Mouse (Mus musculus) midbrain, embryonic 14.5 days (tissue): ENCODE results near the gene Wfikkn1. TPM values are rescaled to one million over a fixed set of nuclear protein-coding genes. Genes with fewer than 3 reads are reported as not detected.

Experiments
- ATAC-seq: fragments of 200-750 bp; cut with Nextera tagmentation; 2 replicates; pipeline ENCODE4 v1.8.0; 2017; ENCODE audit warnings: moderate number of reproducible peaks, moderate library complexity; ENCODE audit not compliant: low FRiP score, low TSS enrichment
- DNase-seq: peaks from one replicate; pipeline ENCODE4 v3.0.0-alpha.2; 2015
- H3K27ac ChIP-seq: fragments of 300-500 bp; sonication (generic); replicated peaks from 2 replicates; pipeline ENCODE4 v1.5.1; 2014; ENCODE audit warnings: mild to moderate bottlenecking, low read depth, low read length, moderate library complexity
- H3K27me3 ChIP-seq: fragments of 300-500 bp; sonication (generic); 2 replicates; pipeline ENCODE4 v1.6.1; 2014; ENCODE audit warnings: low read length, control low read depth, mixed read lengths; ENCODE audit not compliant: control insufficient read depth, insufficient read depth
- H3K36me3 ChIP-seq: fragments of 300-500 bp; sonication (generic); 2 replicates; pipeline ENCODE4 v1.6.1; 2014; ENCODE audit warnings: low read length, control low read depth; ENCODE audit not compliant: control insufficient read depth, insufficient read depth
- H3K4me1 ChIP-seq: fragments of 300-500 bp; sonication (generic); 2 replicates; pipeline ENCODE4 v1.6.1; 2014; ENCODE audit warnings: mild to moderate bottlenecking, antibody characterized with exemption, low read length, control low read depth; ENCODE audit not compliant: control insufficient read depth, insufficient read depth
- H3K4me2 ChIP-seq: fragments of 300-500 bp; sonication (generic); 2 replicates; pipeline ENCODE4 v1.6.1; 2014; ENCODE audit warnings: mild to moderate bottlenecking, low read length, moderate library complexity
- H3K4me3 ChIP-seq: fragments of 300-500 bp; sonication (generic); replicated peaks from 2 replicates; pipeline ENCODE4 v1.5.1; 2014; ENCODE audit warnings: low read depth, low read length
- H3K9ac ChIP-seq: fragments of 300-500 bp; sonication (generic); replicated peaks from 2 replicates; pipeline ENCODE4 v1.6.1; 2014; ENCODE audit warnings: mild to moderate bottlenecking, low read length, moderate library complexity
- H3K9me3 ChIP-seq: fragments of 300-500 bp; sonication (generic); 2 replicates; pipeline ENCODE4 v1.6.1; 2016; ENCODE audit warnings: low read length, control low read depth, mixed read lengths; ENCODE audit not compliant: control insufficient read depth
- WGBS: fragments of 180-500 bp; shearing (Covaris S2); extraction: QIAGEN DNeasy Blood & Tissue Kit; methylation state at CpG from one replicate; pipeline ENCODE4 v1.1.7; 2014; 5-methylcytosine and 5-hydroxymethylcytosine counted together
- polyA plus RNA-seq: library from polyadenylated mRNA; unstranded; fragments of >200 nt; fragmentation: Nextera tagmentation; extraction: Ambion mirVana; gene quantifications from 2 replicates; pipeline ENCODE4 v1.2.1, GENCODE M21; 2014

Wfikkn1 gene
- polyA plus RNA-seq, 1 experiment from 2014 or later, result 0.70 TPM

DNA sequence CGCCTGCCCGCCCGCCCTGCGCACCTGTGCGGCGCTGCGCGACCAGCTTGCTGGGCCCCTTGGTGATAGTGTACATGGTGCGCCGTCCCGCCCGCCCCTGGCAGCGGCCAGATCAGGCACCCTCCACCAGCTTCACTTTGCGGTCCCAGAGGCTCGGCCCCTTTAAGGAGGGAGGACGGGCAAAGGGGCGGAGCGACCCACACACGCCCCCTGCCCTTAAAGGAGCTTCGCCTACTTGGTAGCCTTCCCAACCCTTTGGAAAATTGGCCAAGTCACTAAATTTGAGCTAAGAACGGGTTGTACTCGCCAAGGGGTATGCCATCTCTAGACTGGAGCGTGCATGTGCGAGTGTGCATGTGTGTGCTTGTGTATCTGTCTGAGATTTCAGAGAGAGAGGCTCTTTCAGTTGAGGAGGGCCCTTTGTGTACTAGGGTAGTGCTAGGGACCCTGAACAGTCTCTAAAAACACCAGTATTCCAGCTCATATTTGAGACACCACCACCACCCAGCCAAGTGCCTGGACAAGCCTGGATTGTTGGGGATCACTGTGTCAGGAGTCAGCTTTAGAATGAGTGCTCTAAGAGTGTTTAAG lies 12.0 kb downstream of the Wfikkn1 start, which contains the start of gene Mcrip2:
Gene Mcrip2 (minus strand): TSS at position 164 of the 591 bp plus-strand sequence.
- Histone ChIP-seq H3K9me3 (no peaks in the 10 kb centered on the region), H3K27me3 (no peaks in the 10 kb centered on the region), H3K4me1 (peaks cover 5% of the 10 kb centered on the region; the same call in 1 of the 2 replicates), H3K27ac (peak within 1 kb of the TSS; percentile 52), H3K9ac (peak within 1 kb of the TSS; percentile 70), H3K4me3 (peak within 1 kb of the TSS; percentile 79), H3K36me3 (no peaks in the 10 kb centered on the region), H3K4me2 (peak within 1 kb of the TSS; percentile 98)
- WGBS, result 0% methylated on average over 24 of the region's 24 CpGs
- DNase-seq (peak; percentile 90), ATAC-seq (peak; percentile 85)

DNA sequence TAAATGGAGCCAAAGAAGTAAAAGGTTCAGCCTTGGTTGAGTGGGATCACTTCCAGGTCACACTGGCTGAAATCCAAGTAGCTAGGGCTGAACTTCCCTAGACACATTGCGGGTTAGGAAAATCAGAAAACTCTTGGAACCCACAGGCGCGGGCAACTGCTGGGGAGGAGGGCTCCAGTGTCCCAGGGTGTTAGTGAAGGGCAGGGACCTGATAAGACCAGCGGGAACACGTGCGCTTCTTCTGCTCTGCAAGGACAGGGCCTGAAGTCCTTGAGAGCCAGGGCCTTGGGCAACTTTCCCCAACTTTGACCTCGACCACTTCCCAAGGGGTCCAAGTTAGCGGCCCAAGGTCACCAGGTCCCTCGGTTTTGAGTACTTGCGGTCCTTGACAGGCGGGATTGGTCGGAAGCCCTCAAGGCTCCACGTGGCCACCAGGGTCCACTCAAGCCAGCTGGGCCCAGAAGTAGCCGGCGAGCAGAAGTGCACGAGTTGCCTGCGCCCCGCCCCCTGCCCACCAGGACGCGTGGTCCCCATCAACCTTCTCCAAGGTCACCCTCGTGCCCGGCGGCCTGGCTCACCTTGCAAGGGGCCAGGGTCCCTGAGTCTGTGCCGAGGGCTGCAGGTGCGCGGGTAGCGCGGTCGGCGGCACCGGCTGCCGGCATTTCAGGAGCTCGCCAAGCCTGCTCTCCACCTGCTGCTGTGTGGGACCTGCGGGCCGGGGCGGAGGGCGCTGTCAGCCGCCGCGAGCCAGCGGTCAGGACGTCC lies 12.6 kb downstream of the Wfikkn1 start:
- DNase-seq (peak; percentile 26), ATAC-seq (peak; percentile 58)
- Histone ChIP-seq H3K36me3 (no peaks in the 10 kb centered on the region), H3K27me3 (no peaks in the 10 kb centered on the region), H3K4me3 (peak overlapping the region; percentile 79), H3K27ac (peak overlapping the region; percentile 52), H3K9me3 (no peaks in the 10 kb centered on the region), H3K9ac (peak overlapping the region; percentile 70), H3K4me1 (peaks cover 5% of the 10 kb centered on the region; the same call in 1 of the 2 replicates), H3K4me2 (peak overlapping the region; percentile 98)
- WGBS, result 1% methylated on average over 42 of the region's 42 CpGs

DNA sequence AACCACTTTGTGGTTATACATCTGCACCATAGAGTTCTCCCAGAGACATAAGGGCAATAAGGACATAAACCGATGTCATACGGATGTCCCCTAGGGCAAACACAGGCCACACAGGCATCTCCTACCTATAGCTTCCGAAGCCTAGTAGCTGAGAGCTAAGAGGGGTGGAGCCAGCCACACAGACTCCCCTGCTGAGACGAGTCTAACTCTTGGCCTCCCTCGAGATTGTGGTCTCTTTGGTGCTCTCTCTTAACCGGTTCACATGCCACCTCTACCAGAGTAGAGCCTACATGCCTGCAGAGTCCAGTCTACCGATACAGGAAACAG lies 13.2 kb downstream of the Wfikkn1 start:
- Histone ChIP-seq H3K36me3 (no peaks in the 10 kb centered on the region), H3K4me3 (peak overlapping the region; percentile 79), H3K4me2 (peak overlapping the region; percentile 98), H3K27ac (no peak overlapping the region), H3K9me3 (no peaks in the 10 kb centered on the region), H3K4me1 (peaks cover 5% of the 10 kb centered on the region; the same call in 1 of the 2 replicates), H3K9ac (no peak overlapping the region), H3K27me3 (no peaks in the 10 kb centered on the region)
- no peak for DNase-seq
- WGBS, result 17% methylated on average over 7 of the region's 7 CpGs
- no peak for ATAC-seq

DNA sequence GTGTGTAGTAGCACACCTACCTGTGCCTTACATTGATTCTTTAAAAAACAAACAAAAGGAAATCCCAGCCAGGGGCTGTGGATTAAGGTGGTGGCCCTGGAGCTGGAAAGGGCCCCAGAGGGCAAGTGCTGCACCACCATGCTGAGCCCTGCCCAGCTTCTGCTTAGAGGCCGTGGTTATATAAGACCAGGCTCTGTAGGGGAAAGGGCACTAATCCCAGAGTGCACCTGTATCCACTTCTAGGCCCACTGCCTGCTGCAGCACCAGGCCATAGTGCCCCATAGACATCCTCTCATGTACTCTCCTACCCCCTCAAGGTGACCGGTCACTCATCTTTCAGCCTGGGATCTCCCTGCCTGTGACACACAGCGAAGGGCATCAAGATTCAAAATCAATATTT lies 14.5 kb downstream of the Wfikkn1 start:
- Histone ChIP-seq H3K36me3 (no peaks in the 10 kb centered on the region), H3K4me1 (peaks cover 10% of the 10 kb centered on the region), H3K9me3 (no peaks in the 10 kb centered on the region), H3K27ac (no peak overlapping the region), H3K4me3 (no peak overlapping the region), H3K27me3 (no peaks in the 10 kb centered on the region), H3K4me2 (no peak overlapping the region), H3K9ac (no peak overlapping the region)
- WGBS, result 92% methylated on average over 3 of the region's 3 CpGs
- ATAC-seq, result no peak
- DNase-seq, result no peak

DNA sequence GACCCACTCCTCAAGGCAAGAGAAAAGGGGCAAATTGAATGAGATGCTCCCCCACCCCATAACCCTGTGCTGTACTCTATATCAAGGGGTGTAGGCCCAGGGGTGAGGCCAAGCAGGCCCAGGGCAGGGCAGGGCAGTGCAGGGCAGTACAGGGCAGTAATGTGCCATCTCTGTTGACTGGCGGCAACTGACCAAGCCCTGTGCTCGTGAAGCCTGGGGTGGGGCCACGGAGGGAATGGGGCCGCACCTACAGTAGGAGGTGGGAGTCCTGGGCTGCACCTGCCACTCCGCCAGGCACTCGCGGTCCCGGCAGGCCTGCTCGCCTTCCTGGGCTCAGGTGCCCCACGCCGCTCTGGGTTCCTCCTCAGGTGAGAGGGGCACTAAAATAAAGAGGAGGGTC lies 15.4 kb downstream of the Wfikkn1 start:
- H3K36me3 ChIP-seq, result no peaks in the 10 kb centered on the region

DNA sequence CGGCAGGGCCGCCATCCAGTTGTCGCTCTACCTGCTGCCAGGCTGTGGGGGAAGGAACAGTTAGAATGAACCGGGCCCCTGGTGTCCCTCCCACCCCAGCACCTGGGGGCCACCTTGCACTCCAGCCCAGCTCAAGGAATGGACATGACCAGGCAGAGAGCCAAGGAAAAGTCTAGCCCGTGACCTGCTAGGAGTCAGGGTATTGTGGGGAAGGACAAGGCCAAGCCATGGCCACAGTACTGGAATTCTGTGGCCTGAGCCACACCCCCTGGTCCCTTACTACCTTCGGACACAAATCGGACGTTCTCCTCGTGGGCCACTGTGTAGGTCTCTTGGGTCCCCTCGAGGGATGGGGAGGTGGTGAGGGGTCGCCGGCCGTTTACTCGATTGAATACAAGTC lies 16.3 kb downstream of the Wfikkn1 start:
- H3K36me3 ChIP-seq, result no peaks in the 10 kb centered on the region
- no peak overlapping the region for H3K4me2 ChIP-seq
- no peak overlapping the region for H3K9ac ChIP-seq
- 92% methylated on average over 14 of the region's 14 CpGs for WGBS
- no peaks in the 10 kb centered on the region for H3K27me3 ChIP-seq
- no peak for DNase-seq
- no peak for ATAC-seq
- no peak overlapping the region for H3K27ac ChIP-seq
- H3K9me3 ChIP-seq, result no peaks in the 10 kb centered on the region
- no peak overlapping the region for H3K4me3 ChIP-seq
- H3K4me1 ChIP-seq, result peaks cover 18% of the 10 kb centered on the region

More for the DNA sequence above, 15.4 kb downstream of the Wfikkn1 start:
- Histone ChIP-seq H3K4me3 (no peak overlapping the region), H3K4me2 (no peak overlapping the region), H3K27me3 (no peaks in the 10 kb centered on the region), H3K4me1 (peaks cover 18% of the 10 kb centered on the region), H3K27ac (no peak overlapping the region), H3K9ac (no peak overlapping the region), H3K9me3 (no peaks in the 10 kb centered on the region)
- DNase-seq (no peak), ATAC-seq (no peak)
- 94% methylated on average over 11 of the region's 11 CpGs for WGBS

DNA sequence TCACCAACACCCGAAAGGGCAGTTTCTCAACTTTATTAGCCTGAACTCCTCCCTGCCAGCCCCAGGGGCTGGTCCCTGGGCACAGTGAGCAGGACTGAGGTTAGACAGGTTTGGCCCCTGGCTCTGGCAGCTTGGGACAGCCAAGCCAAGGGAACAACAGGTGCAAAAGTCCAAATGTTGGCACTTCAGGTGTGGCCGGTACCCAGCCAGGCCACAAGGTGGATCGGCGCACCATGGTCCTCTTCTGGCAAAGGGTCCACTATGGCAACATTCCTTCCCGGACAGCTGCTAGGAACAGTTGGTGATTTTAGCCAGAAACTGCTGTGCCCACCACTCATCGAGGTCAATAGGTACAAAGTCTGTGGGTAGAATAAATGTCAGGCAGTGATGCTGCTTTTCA lies 17.0 kb downstream of the Wfikkn1 start:
- no peaks in the 10 kb centered on the region for H3K36me3 ChIP-seq
- no peak overlapping the region for H3K4me3 ChIP-seq
- DNase-seq, result no peak
- peaks cover 18% of the 10 kb centered on the region for H3K4me1 ChIP-seq
- no peaks in the 10 kb centered on the region for H3K27me3 ChIP-seq
- no peak overlapping the region for H3K4me2 ChIP-seq
- no peaks in the 10 kb centered on the region for H3K9me3 ChIP-seq
- H3K9ac ChIP-seq, result no peak overlapping the region
- 94% methylated on average over 6 of the region's 6 CpGs for WGBS
- ATAC-seq, result no peak
- no peak overlapping the region for H3K27ac ChIP-seq

DNA sequence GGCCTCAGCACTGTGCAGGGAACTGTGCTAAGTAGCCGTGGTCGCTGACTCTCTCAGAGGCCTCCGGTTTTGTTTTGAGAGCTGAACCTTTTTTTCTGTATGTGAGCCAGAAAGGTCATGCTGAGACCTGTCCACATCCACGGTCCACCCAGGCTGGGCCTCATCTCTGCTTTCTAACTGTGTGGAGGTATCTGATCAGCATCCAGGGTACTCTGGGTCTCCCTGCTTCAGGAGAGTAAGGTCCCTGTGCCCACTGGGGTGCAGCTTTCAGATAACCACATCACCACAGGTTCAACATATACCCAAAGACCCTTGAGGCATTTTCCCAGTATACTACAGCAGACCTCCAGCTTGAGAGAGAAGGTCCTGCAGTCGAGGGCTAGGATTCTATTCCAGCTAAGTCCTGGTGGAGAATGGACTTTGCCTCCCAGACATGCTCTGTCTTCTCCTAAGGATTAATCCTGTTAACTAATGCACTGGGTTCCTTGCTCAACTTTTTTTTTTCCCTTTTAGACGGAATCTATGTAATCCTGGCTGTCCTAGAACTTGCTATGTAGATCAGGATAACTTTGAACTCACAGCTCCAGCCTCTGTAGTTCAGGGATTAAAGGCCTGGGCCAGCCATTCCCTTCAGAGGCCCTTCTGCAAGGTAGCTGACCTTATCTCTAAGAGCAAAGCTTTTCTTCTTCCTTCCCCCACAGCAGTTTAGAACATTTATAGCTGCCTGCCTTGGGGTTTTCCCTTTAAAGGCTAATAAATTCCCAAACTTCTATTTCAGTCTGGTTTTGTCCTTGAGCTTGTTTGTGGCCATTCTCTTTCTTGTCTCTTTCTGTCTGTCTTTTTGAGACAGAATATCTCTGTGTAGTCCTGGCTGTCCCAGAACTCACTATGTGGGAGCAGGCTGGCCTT lies 18.7 kb downstream of the Wfikkn1 start:
- H3K4me3 ChIP-seq, result peak overlapping the region; percentile 63
- H3K36me3 ChIP-seq, result no peaks in the 10 kb centered on the region
- H3K4me1 ChIP-seq, result peaks cover 13% of the 10 kb centered on the region
- DNase-seq (no peak), ATAC-seq (peak; percentile 28)
- H3K9ac ChIP-seq, result peak overlapping the region; percentile 83
- H3K9me3 ChIP-seq, result no peaks in the 10 kb centered on the region
- 10% methylated on average over 6 of the region's 6 CpGs for WGBS
- H3K4me2 ChIP-seq, result peak overlapping the region; percentile 86
- H3K27ac ChIP-seq, result peak overlapping the region; percentile 85
- no peaks in the 10 kb centered on the region for H3K27me3 ChIP-seq
